Mouse (Mus musculus): ENCODE measurements around the gene Vmn1r199. TPM values are rescaled to one million over a fixed set of nuclear protein-coding genes. Genes with fewer than 3 reads are reported as not detected.

The Vmn1r199 gene
- not detected for total RNA-seq (2023)

GRCm38 (mm10) chr13:22379518-22379917 is at the start of gene Vmn1r199:
Gene Vmn1r199 (plus strand): TSS chr13:22379818.

GRCm38 (mm10) chr13:22350064-22350463 is 29.6 kb upstream of the Vmn1r199 start, which contains the start of gene Vmn1r198:
Gene Vmn1r198 (plus strand): TSS chr13:22350364.

GRCm38 (mm10) chr13:22390073-22390472 is 10.5 kb downstream of the Vmn1r199 start, which contains the start of gene Vmn1r200:
Gene Vmn1r200 (plus strand): TSS chr13:22390373.

Other genes with a start within 250 kb of the Vmn1r199 start
- not detected for gene Vmn1r191, start 195.8 kb upstream of the Vmn1r199 start, total RNA-seq (2023)
- gene Vmn1r192, start 188.7 kb upstream of the Vmn1r199 start, total RNA-seq (2023): not detected
- gene Vmn1r193, start 156.7 kb upstream of the Vmn1r199 start, total RNA-seq (2023): not detected
- gene Vmn1r194, start 135.6 kb upstream of the Vmn1r199 start, total RNA-seq (2023): not detected
- gene Vmn1r195, start 109.3 kb upstream of the Vmn1r199 start, total RNA-seq (2023): not detected
- not detected for gene Vmn1r196, start 89.9 kb upstream of the Vmn1r199 start, total RNA-seq (2023)
- not detected for gene Vmn1r197, start 55.2 kb upstream of the Vmn1r199 start, total RNA-seq (2023)
- gene Vmn1r198, start 29.5 kb upstream of the Vmn1r199 start, total RNA-seq (2023): not detected
- gene Vmn1r200, start 10.6 kb downstream of the Vmn1r199 start, total RNA-seq (2023): not detected
- not detected for gene Vmn1r201, start 92.1 kb downstream of the Vmn1r199 start, total RNA-seq (2023)
- gene Vmn1r202, start 125.6 kb downstream of the Vmn1r199 start, total RNA-seq (2023): not detected
- not detected for gene Vmn1r203, start 138.3 kb downstream of the Vmn1r199 start, total RNA-seq (2023)
- not detected for gene Vmn1r204, start 173.4 kb downstream of the Vmn1r199 start, total RNA-seq (2023)
- gene Vmn1r205, start 213.2 kb downstream of the Vmn1r199 start, total RNA-seq (2023): not detected
- gene Vmn1r206, start 244.4 kb downstream of the Vmn1r199 start, total RNA-seq (2023): not detected

All from CD8-positive naive resting alpha-beta T cell, adult 57 days (primary cell).